Mouse (Mus musculus) testis, postnatal 10 days (tissue): Measurements from ENCODE around the gene 1700040F15Rik.
"Not testable (repeated sequence)": the region's sequence is repeated elsewhere in the genome, so short reads cannot be mapped to it uniquely, and the experiment has no call there.

Experiments used
- DNase-seq: peaks from one replicate; pipeline ENCODE4 v3.0.0; 2021; ENCODE audit warnings: low spot score

The 1700040F15Rik gene

GRCm38 (mm10) chrY:61101947-61102346 lies at the start of gene 1700040F15Rik:
1700040F15Rik (plus strand) TSS chrY:61102247.
- DNase-seq, result not testable (repeated sequence)
